Mouse (Mus musculus): ENCODE results near the gene Sowahb. TPM values are rescaled to one million over a fixed set of nuclear protein-coding genes. Genes with fewer than 3 reads are reported as not detected.

Sowahb gene
- polyA plus RNA-seq, 1 experiment from 2014 or later, result 0.09 TPM

GRCm38 (mm10) chr5:93041276-93041675, 3.5 kb downstream of the Sowahb start:
- Histone ChIP-seq H3K9me3 (replicated peaks) (no peaks in the 10 kb centered on the region), H3K36me3 (no peaks in the 10 kb centered on the region), H3K4me1 (replicated peaks) (peaks cover 26% of the 10 kb centered on the region), H3K27ac (no peak overlapping the region), H3K4me3 (no peak overlapping the region), H3K27me3 (peaks cover 47% of the 10 kb centered on the region), H3K9ac (no peak overlapping the region), H3K4me2 (no peak overlapping the region)
- 58% methylated on average over 3 of the region's 3 CpGs for WGBS
- no peak for ATAC-seq (replicated peaks; ENCODE audit: insufficient number of reproducible peaks, insufficient read depth, low FRiP score, low read depth)

GRCm38 (mm10) chr5:93040095-93040494, 4.7 kb downstream of the Sowahb start:
- H3K4me1 ChIP-seq (replicated peaks), result peaks cover 20% of the 10 kb centered on the region
- 49% methylated on average over 5 of the region's 5 CpGs for WGBS

DNA sequence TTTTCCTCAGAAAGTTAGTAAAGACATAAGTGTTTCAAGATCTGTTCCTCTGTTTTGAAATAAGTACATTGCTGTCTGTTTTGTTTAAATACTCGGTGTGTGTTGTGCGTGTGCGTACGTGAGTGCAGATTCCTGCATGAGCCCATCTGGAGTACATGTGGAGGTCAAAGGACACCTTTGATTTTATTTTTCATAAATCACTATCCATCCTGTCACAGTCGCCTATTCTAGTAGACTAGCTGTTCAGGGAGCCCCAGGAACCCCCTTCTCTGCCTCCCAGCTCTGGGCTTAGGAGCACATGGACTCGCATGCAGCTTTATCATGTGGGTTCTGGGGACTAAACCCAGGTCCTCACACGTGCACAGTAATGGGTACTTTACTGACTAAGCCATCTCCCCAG, 8.6 kb downstream of the Sowahb start:
- H3K27ac ChIP-seq, result no peak overlapping the region
- no peak for ATAC-seq (replicated peaks; ENCODE audit: insufficient number of reproducible peaks, insufficient read depth, low FRiP score, low read depth)
- WGBS, result 72% methylated on average over 7 of the region's 7 CpGs

More at GRCm38 (mm10) chr5:93040095-93040494, 4.7 kb downstream of the Sowahb start:
- H3K4me2 ChIP-seq, result no peak overlapping the region
- H3K27me3 ChIP-seq, result peaks cover 37% of the 10 kb centered on the region
- no peaks in the 10 kb centered on the region for H3K36me3 ChIP-seq
- H3K9ac ChIP-seq, result no peak overlapping the region
- H3K27ac ChIP-seq, result no peak overlapping the region
- H3K4me3 ChIP-seq, result no peak overlapping the region
- no peak for ATAC-seq (replicated peaks; ENCODE audit: insufficient number of reproducible peaks, insufficient read depth, low FRiP score, low read depth)
- H3K9me3 ChIP-seq (replicated peaks), result no peaks in the 10 kb centered on the region

DNA sequence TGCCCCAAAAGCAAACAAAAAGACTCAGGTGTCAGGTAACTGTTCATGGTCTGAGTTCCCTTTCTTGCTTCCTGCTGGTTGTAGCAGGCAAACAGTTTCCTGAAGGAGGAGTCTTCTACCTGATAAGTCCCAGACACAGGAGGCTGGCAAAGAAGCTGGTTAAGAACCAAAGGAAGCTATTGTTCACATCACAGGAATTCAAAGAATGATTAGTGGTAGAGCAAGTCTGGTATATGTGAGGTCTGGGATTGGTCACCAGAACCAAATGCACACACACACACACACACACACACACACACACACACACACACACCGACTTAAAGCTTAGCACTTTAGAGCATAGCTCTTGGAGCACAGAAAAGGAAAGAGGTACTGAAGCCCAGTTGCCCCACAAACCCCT, 9.5 kb downstream of the Sowahb start:
- WGBS, result 0% methylated on average over 1 of the region's 1 CpGs
- no peak for ATAC-seq (replicated peaks; ENCODE audit: insufficient number of reproducible peaks, insufficient read depth, low FRiP score, low read depth)
- no peaks in the 10 kb centered on the region for H3K9me3 ChIP-seq (replicated peaks)

More for the DNA sequence above, 8.6 kb downstream of the Sowahb start:
- Histone ChIP-seq H3K4me2 (no peak overlapping the region), H3K9me3 (replicated peaks) (no peaks in the 10 kb centered on the region), H3K4me1 (replicated peaks) (peaks cover 4% of the 10 kb centered on the region; the same call in 1 of the 2 replicates), H3K9ac (no peak overlapping the region), H3K36me3 (no peaks in the 10 kb centered on the region), H3K27me3 (no peaks in the 10 kb centered on the region), H3K4me3 (no peak overlapping the region)

DNA sequence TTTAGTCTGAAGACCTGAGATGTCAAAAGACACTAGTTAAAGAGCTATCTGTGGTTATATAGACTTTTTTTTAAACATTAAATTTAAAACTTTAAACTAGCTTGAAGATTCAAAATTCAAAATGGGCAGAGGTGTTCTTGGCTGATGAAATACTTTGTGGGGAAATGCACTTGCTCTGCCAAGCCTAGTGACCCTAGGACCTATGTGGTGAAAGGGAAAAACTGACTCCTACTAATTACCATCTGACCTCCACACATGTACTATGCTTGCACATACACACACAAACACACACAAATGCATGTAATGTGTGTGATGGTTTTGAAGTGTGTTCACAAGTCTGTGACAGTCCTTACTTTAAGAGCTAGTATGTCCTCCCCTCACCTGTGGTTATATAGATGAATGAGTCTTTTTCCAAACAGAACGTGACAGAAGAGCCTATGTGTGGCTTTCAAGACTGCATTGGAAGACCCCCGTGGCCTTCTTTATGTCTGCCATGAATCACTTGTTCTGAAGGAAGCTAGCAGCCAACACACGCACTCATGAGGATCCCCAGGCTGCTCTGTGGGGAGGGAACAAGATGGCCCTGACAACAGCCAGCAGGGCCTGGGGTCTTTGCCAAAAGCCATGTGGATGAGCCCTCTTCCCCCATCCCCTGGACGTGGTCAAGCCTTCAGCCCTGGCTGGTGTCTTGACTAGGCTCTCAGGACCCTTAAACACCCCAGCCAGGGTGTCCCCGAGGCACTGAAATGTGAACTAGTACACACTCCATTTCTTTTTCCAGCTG, 11.5 kb downstream of the Sowahb start:
- Histone ChIP-seq H3K9me3 (replicated peaks) (no peaks in the 10 kb centered on the region), H3K27me3 (no peaks in the 10 kb centered on the region), H3K9ac (no peak overlapping the region), H3K27ac (no peak overlapping the region), H3K4me1 (replicated peaks) (peaks cover 4% of the 10 kb centered on the region; the same call in 1 of the 2 replicates), H3K4me2 (no peak overlapping the region), H3K36me3 (no peaks in the 10 kb centered on the region), H3K4me3 (no peak overlapping the region)
- no peak for ATAC-seq (replicated peaks; ENCODE audit: insufficient number of reproducible peaks, insufficient read depth, low FRiP score, low read depth)
- 70% methylated on average over 5 of the region's 5 CpGs for WGBS

More for the DNA sequence above, 9.5 kb downstream of the Sowahb start:
- no peak overlapping the region for H3K4me2 ChIP-seq
- peaks cover 4% of the 10 kb centered on the region; the same call in 1 of the 2 replicates for H3K4me1 ChIP-seq (replicated peaks)
- no peaks in the 10 kb centered on the region for H3K27me3 ChIP-seq
- H3K27ac ChIP-seq, result no peak overlapping the region
- no peak overlapping the region for H3K9ac ChIP-seq
- no peak overlapping the region for H3K4me3 ChIP-seq
- no peaks in the 10 kb centered on the region for H3K36me3 ChIP-seq

DNA sequence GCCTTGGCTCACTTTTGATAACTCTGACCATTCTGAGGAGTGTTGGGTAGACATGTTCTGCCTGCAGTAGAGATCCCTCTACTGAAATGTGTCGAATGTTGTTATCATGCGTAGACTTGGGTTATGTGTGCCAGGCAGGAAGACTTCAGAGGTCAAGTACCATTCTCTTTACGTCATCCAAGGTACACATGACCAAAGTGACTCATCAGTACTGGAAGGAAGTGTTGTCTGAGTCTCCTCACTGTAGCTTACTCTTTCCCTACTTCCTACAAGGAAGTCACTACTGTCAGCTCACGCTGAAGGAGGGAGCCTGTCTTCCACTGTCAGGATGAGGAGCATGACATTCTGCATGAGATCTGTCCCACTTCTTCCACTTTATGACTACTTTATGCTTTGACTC, 12.2 kb downstream of the Sowahb start:
- H3K4me2 ChIP-seq, result no peak overlapping the region
- no peak for ATAC-seq (replicated peaks; ENCODE audit: insufficient number of reproducible peaks, insufficient read depth, low FRiP score, low read depth)
- H3K27me3 ChIP-seq, result no peaks in the 10 kb centered on the region
- H3K27ac ChIP-seq, result no peak overlapping the region
- peaks cover 4% of the 10 kb centered on the region; the same call in 1 of the 2 replicates for H3K4me1 ChIP-seq (replicated peaks)
- H3K9ac ChIP-seq, result no peak overlapping the region
- H3K36me3 ChIP-seq, result no peaks in the 10 kb centered on the region
- H3K9me3 ChIP-seq (replicated peaks), result no peaks in the 10 kb centered on the region
- H3K4me3 ChIP-seq, result no peak overlapping the region
- WGBS, result 51% methylated on average over 4 of the region's 4 CpGs

DNA sequence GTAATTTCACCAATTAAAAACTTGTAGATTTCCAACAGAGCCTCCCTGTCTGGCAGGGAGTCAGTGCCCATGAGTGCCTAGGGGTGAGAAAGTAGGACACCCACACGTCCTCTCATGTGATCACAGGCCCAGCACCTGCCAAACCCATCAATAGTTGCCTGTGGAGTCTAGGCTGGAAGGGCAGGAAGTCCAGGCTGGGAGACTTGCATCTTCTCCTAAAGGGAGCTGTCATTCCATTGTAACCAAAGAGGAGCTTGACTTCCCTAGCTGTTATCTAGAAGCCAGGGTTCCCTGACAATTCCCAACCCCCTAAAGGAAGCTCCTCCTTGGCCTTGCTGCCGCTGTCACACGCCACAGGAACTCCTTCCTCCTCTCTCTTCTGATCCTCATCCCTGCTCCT, 14.0 kb downstream of the Sowahb start:
- Histone ChIP-seq H3K4me3 (no peak overlapping the region), H3K9me3 (replicated peaks) (no peaks in the 10 kb centered on the region), H3K27ac (0 out of 2 replicates have a peak overlapping the region, but pooled peaks have one; percentile 10), H3K4me2 (no peak overlapping the region), H3K27me3 (no peaks in the 10 kb centered on the region), H3K4me1 (replicated peaks) (peaks cover 15% of the 10 kb centered on the region), H3K9ac (no peak overlapping the region), H3K36me3 (no peaks in the 10 kb centered on the region)
- 0 out of 2 replicates have a peak, but pooled peaks have one; percentile 10 for ATAC-seq (replicated peaks; ENCODE audit: insufficient number of reproducible peaks, insufficient read depth, low FRiP score, low read depth)
- WGBS, result 35% methylated on average over 3 of the region's 3 CpGs

GRCm38 (mm10) chr5:93030411-93030810, 14.4 kb downstream of the Sowahb start:
- no peak for ATAC-seq (replicated peaks; ENCODE audit: insufficient number of reproducible peaks, insufficient read depth, low FRiP score, low read depth)
- no peak overlapping the region for H3K4me2 ChIP-seq

DNA sequence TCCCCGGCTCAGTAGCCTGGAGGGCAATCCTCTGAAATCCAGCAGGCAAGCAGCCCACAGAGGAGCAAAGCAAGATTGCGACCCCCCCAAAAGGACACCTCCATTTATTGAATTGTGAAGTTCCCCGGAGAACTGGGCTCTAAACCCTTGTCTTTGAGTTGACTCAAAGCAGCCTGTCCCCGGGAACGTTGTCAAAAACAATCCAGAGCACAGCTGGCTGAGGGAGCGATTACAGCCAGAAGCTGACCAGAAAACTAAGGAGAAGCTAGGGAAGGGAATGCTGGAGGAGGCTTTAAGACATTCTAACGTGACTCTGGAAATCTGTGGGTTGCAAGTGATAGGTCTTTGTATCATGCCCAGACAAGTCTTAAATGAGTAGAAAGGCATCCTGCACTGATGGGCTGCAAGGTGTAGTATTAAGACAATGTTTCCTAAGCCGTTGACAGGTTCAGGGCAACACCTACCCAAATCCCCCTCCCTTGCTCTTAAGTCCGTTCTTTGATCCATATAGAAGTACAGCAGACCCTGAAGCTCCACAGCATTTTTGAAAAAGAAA, 17.6 kb downstream of the Sowahb start:
- 33% methylated on average over 9 of the region's 9 CpGs for WGBS
- H3K9ac ChIP-seq, result no peak overlapping the region

More at GRCm38 (mm10) chr5:93030411-93030810, 14.4 kb downstream of the Sowahb start:
- Histone ChIP-seq H3K27ac (0 out of 2 replicates have a peak overlapping the region, but pooled peaks have one; percentile 10), H3K4me1 (replicated peaks) (peaks cover 18% of the 10 kb centered on the region), H3K9ac (no peak overlapping the region), H3K36me3 (no peaks in the 10 kb centered on the region), H3K9me3 (replicated peaks) (no peaks in the 10 kb centered on the region), H3K4me3 (no peak overlapping the region), H3K27me3 (no peaks in the 10 kb centered on the region)
- WGBS, result 82% methylated on average over 5 of the region's 5 CpGs

GRCm38 (mm10) chr5:93026437-93027119, 18.2 kb downstream of the Sowahb start:
- Histone ChIP-seq H3K4me1 (replicated peaks) (peaks cover 30% of the 10 kb centered on the region), H3K4me2 (0 out of 2 replicates have a peak overlapping the region, but pooled peaks have one; percentile 9), H3K36me3 (no peaks in the 10 kb centered on the region), H3K4me3 (no peak overlapping the region), H3K9ac (no peak overlapping the region), H3K27me3 (no peaks in the 10 kb centered on the region), H3K9me3 (replicated peaks) (no peaks in the 10 kb centered on the region), H3K27ac (peak overlapping the region; percentile 54)
- ATAC-seq (replicated peaks; ENCODE audit: insufficient number of reproducible peaks, insufficient read depth, low FRiP score, low read depth), result 0 out of 2 replicates have a peak, but pooled peaks have one; percentile 23
- WGBS, result 40% methylated on average over 4 of the region's 4 CpGs

More for the DNA sequence above, 17.6 kb downstream of the Sowahb start:
- H3K27ac ChIP-seq, result peak overlapping the region; percentile 54
- 0 out of 2 replicates have a peak overlapping the region, but pooled peaks have one; percentile 9 for H3K4me2 ChIP-seq
- H3K4me3 ChIP-seq, result no peak overlapping the region
- ATAC-seq (replicated peaks; ENCODE audit: insufficient number of reproducible peaks, insufficient read depth, low FRiP score, low read depth), result no peak
- H3K27me3 ChIP-seq, result no peaks in the 10 kb centered on the region
- no peaks in the 10 kb centered on the region for H3K36me3 ChIP-seq
- no peaks in the 10 kb centered on the region for H3K9me3 ChIP-seq (replicated peaks)
- peaks cover 27% of the 10 kb centered on the region for H3K4me1 ChIP-seq (replicated peaks)

- Histone ChIP-seq H3K27ac (peak overlapping the region; percentile 54), H3K9ac (no peak overlapping the region), H3K4me2 (no peak overlapping the region), H3K4me1 (replicated peaks) (peaks cover 30% of the 10 kb centered on the region), H3K27me3 (no peaks in the 10 kb centered on the region), H3K9me3 (replicated peaks) (no peaks in the 10 kb centered on the region), H3K4me3 (no peak overlapping the region), H3K36me3 (no peaks in the 10 kb centered on the region)
- WGBS, result 29% methylated on average over 7 of the region's 7 CpGs
- no peak for ATAC-seq (replicated peaks; ENCODE audit: insufficient number of reproducible peaks, insufficient read depth, low FRiP score, low read depth)
Measured at GRCm38 (mm10) chr5:93024754-93025280, 20.0 kb downstream of the Sowahb start.
